In genomic region chr7:61837240-61837639, GRCm38 (mm10) we compare ENCODE assay signal across 9 mouse cellular contexts.
DNase-seq lines count a peak whose midpoint lies in the region; ATAC-seq and TF ChIP-seq lines count a peak whose summit lies in the region.
"Had no signal": no experiment of that assay in that cellular context is flagged by ENCODE, and none has a peak within 500 bp of the region (broad histone marks: within the 10 kb centered on the region; RNA-seq: fewer than 3 reads in every experiment).

No protein-coding gene starts in this region.

- intact Hi-C loops in gastrocnemius, postnatal 14 days (cut with DNase I; ENCODE audit: low total_unique reads) = no loop called here
- intact Hi-C loops in gastrocnemius, postnatal 36 days (cut with DNase I) = no loop called here

- no peak for TF ChIP-seq POLR2A in MEL (IDR thresholded peaks at IDR 0.05; ENCODE audit: control insufficient read depth in 1 of 2, insufficient read depth in 1 of 2, low read depth in 1 of 2, low read length in 2 of 2, poor library complexity in 1 of 2)

- H3K4me1 ChIP-seq in MEL (ENCODE audit: control insufficient read depth in 1 of 2, insufficient read depth in 2 of 2, low read length in 2 of 2) = no peaks in the 10 kb centered on the region
- peaks cover 4% of the 10 kb centered on the region; the same call in 1 of the 2 replicates for H3K4me1 ChIP-seq in forebrain, embryonic 12.5 days

- no peak overlapping the region for H3K9ac ChIP-seq in MEL (ENCODE audit: control insufficient read depth, low read depth, low read length, poor library complexity, severe bottlenecking)
- no peak overlapping the region for H3K9ac ChIP-seq in forebrain, embryonic 12.5 days
- H3K9ac ChIP-seq: liver, embryonic 14.5 days had no signal

- no peaks in the 10 kb centered on the region for H3K9me3 ChIP-seq in MEL (replicated peaks; ENCODE audit: insufficient read depth, low read length)
- H3K9me3 ChIP-seq in forebrain, embryonic 12.5 days = no peaks in the 10 kb centered on the region

- 0 out of 2 replicates have a peak overlapping the region, but pooled peaks have one; percentile 17 for H3K4me2 ChIP-seq in forebrain, embryonic 12.5 days

- no peak for TF ChIP-seq CTCF in MEL (IDR thresholded peaks at IDR 0.05 in 2 of 3, conservative IDR thresholded peaks at IDR 0.05 in 1 of 3; ENCODE audit: control insufficient read depth in 1 of 3, insufficient read depth in 1 of 3, low read depth in 2 of 3, low read length in 3 of 3, poor library complexity in 1 of 3, severe bottlenecking in 1 of 3)

- no peaks in the 10 kb centered on the region for H3K36me3 ChIP-seq in MEL (ENCODE audit: control insufficient read depth in 1 of 2, insufficient read depth in 2 of 2, low read length in 2 of 2)
- H3K36me3 ChIP-seq in forebrain, embryonic 12.5 days (replicated peaks) = no peaks in the 10 kb centered on the region

- no peak overlapping the region for H3K4me3 ChIP-seq in MEL (ENCODE audit: control insufficient read depth in 1 of 2, insufficient read depth in 1 of 2, low read depth in 2 of 2, low read length in 2 of 2)
- H3K4me3 ChIP-seq in forebrain, embryonic 12.5 days (replicated peaks) = no peak overlapping the region

- no peak for TF ChIP-seq RAD21 in MEL (IDR thresholded peaks at IDR 0.05; ENCODE audit: low read depth, low read length)

- no peaks in the 10 kb centered on the region for H3K79me2 ChIP-seq in MEL (ENCODE audit: control insufficient read depth, insufficient read depth, low read length, poor library complexity)

- no peak overlapping the region for H3K27ac ChIP-seq in MEL (ENCODE audit: control insufficient read depth, low read depth, low read length)
- peak overlapping the region; percentile 65 for H3K27ac ChIP-seq in forebrain, embryonic 12.5 days
- H3K27ac ChIP-seq: liver, embryonic 14.5 days had no signal

- no peak for TF ChIP-seq EP300 in MEL (IDR thresholded peaks at IDR 0.05; ENCODE audit: low read depth in 1 of 2, low read length in 2 of 2)

- DNase-seq in MEL (ENCODE audit: low read depth, low spot score) (peak; percentile 2), adipocyte (ENCODE audit: low spot score) (peak; percentile 2), liver (no peak)
- DNase-seq in layer of hippocampus, postnatal 10 days (ENCODE audit: low spot score in 2 of 2) = peak; percentile 12 to 36
- DNase-seq in right cerebral cortex, adult 18-20 months = peak; percentile 66
- no peak for DNase-seq in gastrocnemius, postnatal 14 days
- no peak for DNase-seq in gastrocnemius, postnatal 36 days

- H3K27me3 ChIP-seq in MEL (ENCODE audit: control insufficient read depth in 1 of 2, insufficient read depth in 2 of 2, low read length in 2 of 2) = no peaks in the 10 kb centered on the region
- H3K27me3 ChIP-seq in forebrain, embryonic 12.5 days = no peaks in the 10 kb centered on the region

- peak; percentile 95 for ATAC-seq in forebrain, embryonic 12.5 days (ENCODE audit: low FRiP score)

TF ChIP-seq in MEL, 35 proteins besides CTCF, POLR2A, EP300 and RAD21:
- no peak for TF ChIP-seq ZC3H11A (IDR thresholded peaks at IDR 0.05; ENCODE audit: low read depth, low read length)
- no peak for TF ChIP-seq TCF12 (IDR thresholded peaks at IDR 0.05; ENCODE audit: low read depth, low read length)
- no peak for TF ChIP-seq TBP (IDR thresholded peaks at IDR 0.05; ENCODE audit: low read depth, low read length)
- no peak for TF ChIP-seq MXI1 (IDR thresholded peaks at IDR 0.05; ENCODE audit: low read depth, low read length)
- no peak for TF ChIP-seq CHD2 (IDR thresholded peaks at IDR 0.05; ENCODE audit: low read length)
- TF ChIP-seq BHLHE40 (IDR thresholded peaks at IDR 0.05; ENCODE audit: borderline replicate concordance, low read depth, low read length) = no peak
- TF ChIP-seq JUND (IDR thresholded peaks at IDR 0.05; ENCODE audit: low read depth, low read length) = no peak
- TF ChIP-seq E2F4 (IDR thresholded peaks at IDR 0.05; ENCODE audit: borderline replicate concordance, low read depth, low read length) = no peak
- TF ChIP-seq MEF2A (IDR thresholded peaks at IDR 0.05; ENCODE audit: extremely low read depth, insufficient replicate concordance, low read depth, low read length, poor library complexity, severe bottlenecking) = no peak
- no peak for TF ChIP-seq TAL1 (IDR thresholded peaks at IDR 0.05; ENCODE audit: low read length)
- no peak for TF ChIP-seq CHD1 (IDR thresholded peaks at IDR 0.05; ENCODE audit: low read depth, low read length)
- TF ChIP-seq RCOR1 (IDR thresholded peaks at IDR 0.05; ENCODE audit: low read depth, low read length) = no peak
- TF ChIP-seq UBTF (IDR thresholded peaks at IDR 0.05; ENCODE audit: borderline replicate concordance, insufficient read depth, low read depth, low read length) = no peak

Comparison
In these comparisons a context has a peak if more than half of its experiments do, and no peak if none do; other contexts are left out.
1. DNase-seq: peak in MEL (single experiment), adipocyte (single experiment), layer of hippocampus, postnatal 10 days (2 of 2) and right cerebral cortex, adult 18-20 months (single experiment); none in gastrocnemius, postnatal 14 days (single experiment), liver (single experiment) and gastrocnemius, postnatal 36 days (0 of 2).